Mouse (Mus musculus) intestine, embryonic 16.5 days (tissue): ENCODE results near the gene Smad6. TPM values are rescaled to one million over a fixed set of nuclear protein-coding genes. Genes with fewer than 3 reads are reported as not detected.

Source experiments
- ATAC-seq: fragments of 200-750 bp; cut with Nextera tagmentation; 2 replicates; pipeline ENCODE4 v1.8.0; 2017; ENCODE audit warnings: moderate TSS enrichment, moderate library complexity
- H3K27ac ChIP-seq: fragments of 300-500 bp; sonication (generic); 2 replicates; pipeline ENCODE4 v1.5.1; 2014; ENCODE audit warnings: mild to moderate bottlenecking, low read length
- H3K27me3 ChIP-seq: fragments of 300-500 bp; sonication (generic); replicated peaks from 2 replicates; pipeline ENCODE4 v1.6.1; 2014; ENCODE audit warnings: low read length, control low read depth, mixed read lengths; ENCODE audit not compliant: control insufficient read depth, insufficient read depth
- H3K36me3 ChIP-seq: fragments of 300-500 bp; sonication (generic); 2 replicates; pipeline ENCODE4 v1.6.1; 2014; ENCODE audit warnings: low read length, control low read depth; ENCODE audit not compliant: control insufficient read depth, insufficient read depth
- H3K4me1 ChIP-seq: fragments of 300-500 bp; sonication (generic); 2 replicates; pipeline ENCODE4 v1.6.1; 2014; ENCODE audit warnings: low read length, control low read depth, mixed read lengths; ENCODE audit not compliant: control insufficient read depth, insufficient read depth
- H3K4me2 ChIP-seq: fragments of 300-500 bp; sonication (generic); 2 replicates; pipeline ENCODE4 v1.6.1; 2014; ENCODE audit warnings: low read depth, low read length, control low read depth
- H3K4me3 ChIP-seq: fragments of 300-500 bp; sonication (generic); 2 replicates; pipeline ENCODE4 v1.5.1; 2014; ENCODE audit warnings: mild to moderate bottlenecking, low read length
- H3K9ac ChIP-seq: fragments of 300-500 bp; sonication (generic); 2 replicates; pipeline ENCODE4 v1.6.1; 2014; ENCODE audit warnings: low read depth, low read length
- H3K9me3 ChIP-seq: fragments of 300-500 bp; sonication (generic); 2 replicates; pipeline ENCODE4 v1.6.1; 2016; ENCODE audit warnings: low read length, control low read depth; ENCODE audit not compliant: control insufficient read depth
- WGBS: fragments of 180-500 bp; shearing (Covaris S2); extraction: QIAGEN DNeasy Blood & Tissue Kit; methylation state at CpG from one replicate; pipeline ENCODE4 v1.1.7; 2014; 5-methylcytosine and 5-hydroxymethylcytosine counted together
- polyA plus RNA-seq: library from polyadenylated mRNA; unstranded; fragments of >200 nt; fragmentation: Nextera tagmentation; extraction: Ambion mirVana; gene quantifications from 2 replicates; pipeline ENCODE4 v1.2.1, GENCODE M21; 2015

Gene Smad6
- polyA plus RNA-seq, 1 experiment from 2014 or later = 3.9 TPM

DNA sequence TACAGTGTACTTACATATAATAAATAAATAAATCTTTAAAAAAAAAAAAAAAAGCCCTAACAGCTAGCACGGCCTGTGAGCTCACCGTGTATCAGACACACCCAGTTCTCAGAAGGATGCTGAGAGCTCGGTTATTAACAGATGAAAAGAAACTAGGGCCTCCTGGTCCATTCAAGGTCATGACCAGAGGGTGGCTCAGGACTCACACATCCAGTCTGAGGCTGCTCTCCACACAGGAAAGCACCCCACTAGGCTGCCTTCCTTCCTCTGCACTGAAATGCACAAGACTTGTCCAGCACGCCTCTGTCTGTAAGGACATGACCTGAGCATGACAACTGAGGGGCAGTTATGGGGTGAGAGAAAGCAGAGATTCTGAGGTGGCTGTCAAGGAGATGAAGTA, 50.3 kb downstream of the Smad6 start:
- Histone ChIP-seq H3K9me3 (no peaks in the 10 kb centered on the region), H3K4me3 (no peak overlapping the region), H3K9ac (no peak overlapping the region), H3K27me3 (no peaks in the 10 kb centered on the region), H3K27ac (no peak overlapping the region), H3K4me1 (peaks cover 88% of the 10 kb centered on the region), H3K36me3 (no peaks in the 10 kb centered on the region), H3K4me2 (no peak overlapping the region)
- ATAC-seq = no peak
- 53% methylated on average over 4 of the region's 4 CpGs for WGBS

DNA sequence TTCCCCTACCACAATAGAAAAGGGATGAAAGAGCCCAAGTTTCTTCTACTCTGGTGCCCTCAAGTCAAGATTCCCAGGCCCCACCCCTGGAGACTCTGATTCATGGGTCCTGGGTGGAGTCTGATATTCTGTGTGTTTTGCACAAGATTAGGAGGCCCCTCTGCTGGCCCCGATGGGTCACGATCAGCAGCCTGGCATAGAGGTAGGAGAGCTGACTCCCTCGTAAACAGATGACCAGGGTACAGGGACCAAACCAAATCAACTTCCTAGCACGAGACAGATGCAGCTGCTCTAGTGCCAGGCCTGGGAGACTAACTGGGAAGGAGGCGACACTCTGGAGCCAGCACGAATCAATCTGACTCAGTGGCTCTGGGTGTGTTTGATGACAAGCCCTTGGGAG, 51.0 kb downstream of the Smad6 start:
- Histone ChIP-seq H3K27ac (peak overlapping the region; percentile 85), H3K4me2 (no peak overlapping the region), H3K9me3 (no peaks in the 10 kb centered on the region), H3K4me1 (peaks cover 89% of the 10 kb centered on the region), H3K4me3 (no peak overlapping the region), H3K36me3 (no peaks in the 10 kb centered on the region), H3K9ac (0 out of 2 replicates have a peak overlapping the region, but pooled peaks have one; percentile 36), H3K27me3 (no peaks in the 10 kb centered on the region)
- WGBS = 56% methylated on average over 6 of the region's 6 CpGs
- ATAC-seq = peak; percentile 17; the same call in 1 of the 2 replicates

DNA sequence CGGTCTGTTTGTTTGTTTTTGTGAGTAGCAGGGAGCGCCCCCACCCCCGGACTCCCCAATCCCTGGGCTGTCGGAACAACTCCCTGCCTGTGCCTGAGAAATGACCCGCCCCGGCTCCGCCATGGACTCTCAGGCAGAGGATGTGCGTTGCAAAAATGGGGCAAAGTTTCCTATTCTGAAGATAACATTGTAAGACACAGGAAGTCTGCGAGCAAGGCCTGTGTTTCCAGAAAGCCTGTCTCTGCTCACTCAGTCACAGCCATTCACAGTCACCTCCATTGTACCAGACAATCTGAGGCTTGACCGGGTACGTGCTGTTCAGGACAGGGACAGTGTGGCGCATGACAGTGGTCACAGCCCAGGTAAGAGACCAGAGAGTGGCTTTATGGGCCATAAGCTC, 51.5 kb downstream of the Smad6 start:
- Histone ChIP-seq H3K9ac (peak overlapping the region; percentile 36; the same call in 1 of the 2 replicates), H3K27ac (peak overlapping the region; percentile 85), H3K4me3 (no peak overlapping the region), H3K36me3 (no peaks in the 10 kb centered on the region), H3K4me1 (peaks cover 90% of the 10 kb centered on the region), H3K27me3 (no peaks in the 10 kb centered on the region), H3K9me3 (no peaks in the 10 kb centered on the region), H3K4me2 (no peak overlapping the region)
- ATAC-seq = peak; percentile 19; the same call in 1 of the 2 replicates
- WGBS = 41% methylated on average over 12 of the region's 12 CpGs

DNA sequence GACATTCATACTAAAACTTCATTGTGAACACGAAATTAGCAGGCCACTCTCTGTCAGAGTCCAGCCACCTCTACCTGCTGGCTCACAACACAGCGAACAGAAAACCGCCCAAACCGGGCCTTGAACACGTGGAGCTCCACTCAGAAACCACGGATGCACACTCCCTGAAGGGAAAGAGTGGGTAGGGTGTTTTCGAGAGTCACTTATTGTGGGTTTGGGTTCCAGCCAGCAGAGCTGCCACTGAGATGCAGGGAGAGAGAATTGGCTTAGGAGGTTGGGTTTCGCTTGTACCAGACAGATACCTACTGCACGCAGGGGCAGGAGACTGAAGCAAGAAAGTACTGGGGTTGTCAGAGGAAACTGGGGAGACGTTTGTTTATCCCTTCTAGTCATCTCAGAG, 52.4 kb downstream of the Smad6 start:
- H3K9me3 ChIP-seq = no peaks in the 10 kb centered on the region

DNA sequence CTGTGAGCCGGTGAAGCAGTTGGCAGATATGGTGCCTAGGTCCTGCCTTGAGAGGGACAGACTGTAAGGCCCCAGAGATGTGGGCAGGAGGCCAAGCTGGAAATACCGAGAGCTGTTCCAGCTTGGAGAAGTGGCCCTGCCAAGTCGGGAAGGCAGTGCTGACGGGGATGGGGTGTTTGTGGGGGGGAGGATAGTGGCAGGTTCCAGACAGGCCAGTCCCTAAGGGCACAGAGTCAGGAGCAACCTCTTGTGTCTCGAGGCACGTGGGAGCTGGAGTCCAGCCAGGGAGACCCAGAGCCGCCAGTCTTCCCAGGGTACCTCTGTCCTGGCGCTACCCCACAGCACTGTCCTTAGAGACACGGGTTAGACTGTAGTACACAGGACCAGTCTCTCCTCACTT, 53.3 kb downstream of the Smad6 start:
- Histone ChIP-seq H3K36me3 (no peaks in the 10 kb centered on the region), H3K4me2 (no peak overlapping the region), H3K27me3 (no peaks in the 10 kb centered on the region), H3K9me3 (no peaks in the 10 kb centered on the region), H3K4me3 (no peak overlapping the region), H3K27ac (peak overlapping the region; percentile 88), H3K4me1 (peaks cover 85% of the 10 kb centered on the region), H3K9ac (no peak overlapping the region)
- 41% methylated on average over 9 of the region's 9 CpGs for WGBS
- ATAC-seq = peak; percentile 28

More for the DNA sequence above, 52.4 kb downstream of the Smad6 start:
- no peak overlapping the region for H3K9ac ChIP-seq
- H3K36me3 ChIP-seq = no peaks in the 10 kb centered on the region
- H3K4me3 ChIP-seq = no peak overlapping the region
- no peaks in the 10 kb centered on the region for H3K27me3 ChIP-seq
- 77% methylated on average over 10 of the region's 10 CpGs for WGBS
- H3K27ac ChIP-seq = peak overlapping the region; percentile 88
- H3K4me2 ChIP-seq = no peak overlapping the region
- H3K4me1 ChIP-seq = peaks cover 87% of the 10 kb centered on the region
- ATAC-seq = no peak

DNA sequence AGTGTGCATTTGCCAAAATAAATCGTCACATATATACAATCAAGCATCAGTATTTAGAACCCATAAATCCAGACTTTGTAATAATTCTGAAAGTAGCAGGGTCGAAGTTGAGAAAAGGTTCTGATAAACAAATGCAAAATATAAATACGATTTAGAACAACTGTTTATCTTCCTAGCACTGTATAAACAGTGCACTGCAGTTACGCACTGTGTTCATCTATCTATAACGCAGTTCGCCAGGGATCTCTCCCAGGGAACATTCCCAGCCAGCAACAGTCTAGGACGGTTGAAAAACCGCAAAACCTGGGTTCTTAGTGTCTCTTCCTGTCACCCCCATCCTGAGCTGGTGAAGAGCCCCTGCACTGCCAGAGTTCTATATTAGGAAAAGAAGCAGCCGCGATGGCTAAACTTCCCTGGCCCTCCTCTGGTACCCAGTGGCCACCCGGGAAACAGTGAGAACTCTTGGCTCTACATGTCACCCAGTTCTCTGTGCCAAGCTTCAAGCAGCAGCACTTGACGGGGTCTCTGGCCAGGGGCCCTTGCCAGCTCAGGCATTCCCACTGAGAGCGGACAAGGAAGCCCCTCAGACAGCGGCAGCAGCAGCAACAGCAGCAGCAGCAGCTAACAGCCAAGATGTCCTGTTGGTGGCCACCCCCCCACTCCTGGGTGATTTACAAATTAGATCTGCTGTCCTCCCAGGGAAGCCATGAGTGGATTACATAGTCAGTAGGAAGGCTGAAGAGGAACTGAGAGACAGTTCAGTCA, 54.3 kb downstream of the Smad6 start:
- Histone ChIP-seq H3K4me2 (0 out of 2 replicates have a peak overlapping the region, but pooled peaks have one; percentile 10), H3K4me1 (peaks cover 84% of the 10 kb centered on the region), H3K4me3 (no peak overlapping the region), H3K9me3 (no peaks in the 10 kb centered on the region), H3K27me3 (no peaks in the 10 kb centered on the region), H3K27ac (peak overlapping the region; percentile 88), H3K36me3 (no peaks in the 10 kb centered on the region), H3K9ac (no peak overlapping the region)
- peak; percentile 44 for ATAC-seq
- 40% methylated on average over 14 of the region's 14 CpGs for WGBS

DNA sequence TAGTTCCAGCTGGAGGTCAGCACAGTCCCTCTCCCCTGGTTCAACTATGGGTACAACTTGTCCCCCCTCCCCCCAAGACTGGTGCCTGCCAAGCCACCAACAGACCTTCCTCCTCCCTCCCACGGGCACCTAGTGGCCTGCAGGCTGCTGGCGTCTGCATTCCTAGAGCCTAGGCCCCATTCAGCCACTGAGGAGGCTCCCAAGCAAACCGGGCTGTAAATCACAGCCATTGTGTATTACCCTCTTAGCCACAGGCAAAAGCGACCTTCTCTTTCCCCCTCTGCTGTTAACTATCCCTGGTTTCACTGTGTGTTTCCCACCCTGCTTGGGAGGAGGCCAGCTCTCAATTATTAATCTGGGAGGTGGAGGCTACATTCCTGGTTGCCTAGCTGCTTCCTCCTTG, 56.3 kb downstream of the Smad6 start:
- WGBS = 12% methylated on average over 4 of the region's 4 CpGs
- Histone ChIP-seq H3K36me3 (no peaks in the 10 kb centered on the region), H3K27ac (no peak overlapping the region), H3K9ac (no peak overlapping the region), H3K4me3 (no peak overlapping the region), H3K4me1 (peaks cover 81% of the 10 kb centered on the region), H3K27me3 (no peaks in the 10 kb centered on the region), H3K4me2 (no peak overlapping the region), H3K9me3 (no peaks in the 10 kb centered on the region)
- ATAC-seq = no peak

DNA sequence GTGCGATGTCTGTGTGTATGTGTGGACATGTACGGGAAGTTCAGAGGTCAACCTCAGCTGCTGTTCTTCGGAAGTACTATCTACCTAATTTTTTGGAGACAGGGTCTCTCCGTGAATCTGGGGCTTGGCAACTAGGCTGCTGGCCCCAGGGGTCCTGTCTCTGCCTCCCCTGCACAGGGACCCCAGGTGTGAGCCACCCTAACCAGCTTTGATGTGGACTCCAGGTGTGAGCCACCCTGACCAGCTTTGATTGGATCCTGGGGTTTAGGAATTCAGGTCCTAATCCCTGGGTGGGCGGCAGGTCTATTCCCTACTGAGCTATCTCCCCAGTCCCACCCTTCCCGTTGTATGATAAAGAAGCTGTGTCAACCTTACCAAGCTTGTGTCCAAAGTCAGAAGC, 60.0 kb downstream of the Smad6 start:
- Histone ChIP-seq H3K4me3 (no peak overlapping the region), H3K27ac (no peak overlapping the region), H3K4me2 (no peak overlapping the region), H3K36me3 (no peaks in the 10 kb centered on the region), H3K9ac (no peak overlapping the region), H3K9me3 (no peaks in the 10 kb centered on the region), H3K4me1 (peaks cover 78% of the 10 kb centered on the region), H3K27me3 (no peaks in the 10 kb centered on the region)
- no peak for ATAC-seq
- WGBS = 72% methylated on average over 6 of the region's 6 CpGs

DNA sequence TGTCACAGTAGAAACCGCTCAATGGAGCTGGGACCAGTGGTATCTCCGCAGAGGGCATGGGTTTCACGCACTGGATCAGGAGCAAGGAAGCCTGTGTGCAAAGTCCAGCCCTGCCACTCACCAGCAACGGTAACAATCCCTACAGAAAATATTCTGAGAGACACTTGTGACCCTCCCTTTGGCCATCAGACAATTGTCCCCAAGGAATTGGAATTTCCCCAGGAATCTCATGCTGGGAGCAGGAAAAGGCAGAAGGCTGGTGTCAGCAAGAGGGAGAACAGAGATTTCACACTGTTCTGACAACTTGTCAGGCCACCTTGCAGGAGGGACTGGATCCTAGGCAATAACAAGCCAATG, 61.1 kb downstream of the Smad6 start:
- H3K27me3 ChIP-seq = no peaks in the 10 kb centered on the region
- H3K36me3 ChIP-seq = no peaks in the 10 kb centered on the region
- no peak overlapping the region for H3K4me3 ChIP-seq
- peak overlapping the region; percentile 24; the same call in 1 of the 2 replicates for H3K4me2 ChIP-seq
- WGBS = 36% methylated on average over 4 of the region's 4 CpGs
- peaks cover 71% of the 10 kb centered on the region for H3K4me1 ChIP-seq
- H3K27ac ChIP-seq = peak overlapping the region; percentile 73
- ATAC-seq = no peak; the same call in 1 of the 2 replicates
- H3K9ac ChIP-seq = peak overlapping the region; percentile 60
- H3K9me3 ChIP-seq = no peaks in the 10 kb centered on the region
